Mouse (Mus musculus) myocyte (in vitro differentiated cells): Measurements from ENCODE around the gene Kcnd2. TPM values are rescaled to one million over a fixed set of nuclear protein-coding genes. Genes with fewer than 3 reads are reported as not detected.

Experiments
- H3K27me3 ChIP-seq: one replicate; pipeline ENCODE4 v1.6.1; 2011; ENCODE audit not compliant: control insufficient read depth, insufficient read depth, insufficient read length
- H3K36me3 ChIP-seq: one replicate; pipeline ENCODE4 v1.6.1; 2011; ENCODE audit not compliant: control insufficient read depth, insufficient read depth
- H3K4me2 ChIP-seq: one replicate; pipeline ENCODE4 v1.6.1; 2011; ENCODE audit warnings: low read depth, control low read depth
- H3K4me3 ChIP-seq: one replicate; pipeline ENCODE4 v1.5.1; 2011; ENCODE audit warnings: mild to moderate bottlenecking, control low read depth, moderate library complexity
- H3K79me2 ChIP-seq: one replicate; pipeline ENCODE4 v1.6.1; 2011; ENCODE audit not compliant: control insufficient read depth, insufficient read depth
- H3ac ChIP-seq: one replicate; pipeline ENCODE4 v1.6.1; 2011; ENCODE audit not compliant: control insufficient read depth, insufficient read length
- CEBPB ChIP-seq: IDR thresholded peaks from 2 replicates; pipeline ENCODE4 v1.6.1; 2011; ENCODE audit warnings: mild to moderate bottlenecking, moderate library complexity; ENCODE audit not compliant: poor library complexity, insufficient read depth, severe bottlenecking
- E2F4 ChIP-seq: IDR thresholded peaks from one replicate; pipeline ENCODE4 v1.6.1; 2011; ENCODE audit warnings: mild to moderate bottlenecking, control low read depth, moderate library complexity; ENCODE audit not compliant: insufficient read depth
- MAX ChIP-seq: IDR thresholded peaks from one replicate; pipeline ENCODE4 v1.6.1; 2011; ENCODE audit warnings: low read depth, mild to moderate bottlenecking, control low read depth
- MYOD1 ChIP-seq, 3 experiments: IDR thresholded peaks; one replicate each; pipeline ENCODE4 v1.6.1; 2011; ENCODE audit warnings: control low read depth in 2 of 3, low read depth in 2 of 3, mild to moderate bottlenecking in 2 of 3, moderate library complexity in 1 of 3; ENCODE audit not compliant: insufficient read length in 2 of 3, control insufficient read depth in 1 of 3
- MYOG ChIP-seq, 3 experiments: IDR thresholded peaks; one replicate each; pipeline ENCODE4 v1.6.1; 2011; ENCODE audit warnings: control low read depth in 2 of 3, low read depth in 2 of 3, mild to moderate bottlenecking in 2 of 3; ENCODE audit not compliant: insufficient read length in 2 of 3, control insufficient read depth in 1 of 3, insufficient read depth in 1 of 3
- POLR2A ChIP-seq: IDR thresholded peaks from one replicate; pipeline ENCODE4 v1.6.1; 2011; ENCODE audit warnings: low read depth, mild to moderate bottlenecking, control low read depth, moderate library complexity; ENCODE audit not compliant: insufficient read length
- POLR2AphosphoS2 ChIP-seq: IDR thresholded peaks from one replicate; pipeline ENCODE4 v1.6.1; 2011; ENCODE audit warnings: low read depth, control low read depth; ENCODE audit not compliant: insufficient read length
- REST ChIP-seq: IDR thresholded peaks from one replicate; pipeline ENCODE4 v1.6.1; 2011; ENCODE audit warnings: mild to moderate bottlenecking, control low read depth, moderate library complexity; ENCODE audit not compliant: insufficient read depth, insufficient read length
- SRF ChIP-seq: IDR thresholded peaks from one replicate; pipeline ENCODE4 v1.6.1; 2011; ENCODE audit warnings: low read depth; ENCODE audit not compliant: control insufficient read depth, insufficient read length
- TCF12 ChIP-seq: IDR thresholded peaks from one replicate; pipeline ENCODE4 v1.6.1; 2011; ENCODE audit warnings: mild to moderate bottlenecking, control low read depth; ENCODE audit not compliant: poor library complexity, insufficient read depth, severe bottlenecking
- TCF3 ChIP-seq: IDR thresholded peaks from one replicate; pipeline ENCODE4 v1.6.1; 2011; ENCODE audit warnings: low read depth, control low read depth; ENCODE audit not compliant: insufficient read length
- USF1 ChIP-seq: IDR thresholded peaks from one replicate; pipeline ENCODE4 v1.6.1; 2011; ENCODE audit warnings: low read depth, mild to moderate bottlenecking, control low read depth, moderate library complexity
- polyA plus RNA-seq: library from polyadenylated mRNA; unstranded; fragments of >200 nt; fragmentation: generic; extraction: Trizol; gene quantifications from one replicate; pipeline ENCODE4 v1.2.1, GENCODE M21; 2012; ENCODE audit warnings: missing spikeins

The Kcnd2 gene
- polyA plus RNA-seq, 1 experiment: not detected

GRCm38 (mm10) chr6:21664638-21665037, 449.3 kb downstream of the Kcnd2 start:
- Histone ChIP-seq H3K36me3 (no peaks in the 10 kb centered on the region), H3ac (no peak overlapping the region), H3K4me3 (no peak overlapping the region), H3K27me3 (no peaks in the 10 kb centered on the region), H3K4me2 (no peak overlapping the region), H3K79me2 (no peaks in the 10 kb centered on the region)
- TF ChIP-seq TCF3 (no peak), E2F4 (no peak), CEBPB (no peak), SRF (no peak), TCF12 (no peak), USF1 (no peak), POLR2AphosphoS2 (no peak)

- H3K27me3 ChIP-seq: no peaks in the 10 kb centered on the region
- no peak overlapping the region for H3K4me3 ChIP-seq
- H3K36me3 ChIP-seq: no peaks in the 10 kb centered on the region
- H3ac ChIP-seq: no peak overlapping the region
- no peak overlapping the region for H3K4me2 ChIP-seq
- TF ChIP-seq POLR2A (no peak), TCF12 (no peak), TCF3 (no peak), E2F4 (no peak), CEBPB (no peak), REST (no peak), SRF (no peak), USF1 (no peak), MYOD1 (IDR thresholded peaks at IDR 0.05; ENCODE audit: control insufficient read depth in 1 of 3, insufficient read length in 2 of 3, low read depth in 2 of 3) (no peak)
- no peaks in the 10 kb centered on the region for H3K79me2 ChIP-seq
These were observed 468.9 kb downstream of the Kcnd2 start for GRCm38 (mm10) chr6:21684252-21684651.

DNA sequence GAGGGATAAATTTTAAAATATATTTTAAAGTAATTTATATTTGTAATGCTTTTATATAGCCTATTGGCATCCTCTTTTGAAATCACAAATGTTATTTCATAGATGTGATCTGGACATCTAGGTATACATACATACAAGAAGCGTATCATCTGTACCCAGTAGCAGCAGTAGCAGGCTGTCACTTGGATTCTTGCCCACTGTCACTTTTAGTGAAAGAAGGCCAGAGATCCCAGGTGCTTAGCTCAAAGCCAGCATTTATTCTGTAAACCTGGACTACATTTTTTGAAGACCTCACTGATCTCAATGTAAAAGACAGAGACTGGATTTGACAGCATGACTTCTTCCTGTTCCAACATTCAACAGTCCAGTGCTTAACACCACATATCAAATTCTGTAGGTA, 471.1 kb downstream of the Kcnd2 start:
- Histone ChIP-seq H3K27me3 (no peaks in the 10 kb centered on the region), H3ac (no peak overlapping the region), H3K79me2 (no peaks in the 10 kb centered on the region), H3K4me3 (no peak overlapping the region), H3K4me2 (no peak overlapping the region), H3K36me3 (no peaks in the 10 kb centered on the region)
- TF ChIP-seq TCF3: no peak
- TF ChIP-seq MYOD1 (IDR thresholded peaks at IDR 0.05; ENCODE audit: control insufficient read depth in 1 of 3, insufficient read length in 2 of 3, low read depth in 2 of 3): no peak
- TF ChIP-seq MAX: no peak

- H3ac ChIP-seq: no peak overlapping the region
- no peaks in the 10 kb centered on the region for H3K36me3 ChIP-seq
- no peaks in the 10 kb centered on the region for H3K27me3 ChIP-seq
- no peak for TF ChIP-seq REST
- no peak for TF ChIP-seq MYOG (IDR thresholded peaks at IDR 0.05; ENCODE audit: control insufficient read depth in 1 of 3, insufficient read depth in 1 of 3, insufficient read length in 2 of 3, low read depth in 2 of 3)
- no peak overlapping the region for H3K4me3 ChIP-seq
- H3K79me2 ChIP-seq: no peaks in the 10 kb centered on the region
- no peak overlapping the region for H3K4me2 ChIP-seq
These were observed 477.6 kb downstream of the Kcnd2 start for GRCm38 (mm10) chr6:21692861-21693350.

DNA sequence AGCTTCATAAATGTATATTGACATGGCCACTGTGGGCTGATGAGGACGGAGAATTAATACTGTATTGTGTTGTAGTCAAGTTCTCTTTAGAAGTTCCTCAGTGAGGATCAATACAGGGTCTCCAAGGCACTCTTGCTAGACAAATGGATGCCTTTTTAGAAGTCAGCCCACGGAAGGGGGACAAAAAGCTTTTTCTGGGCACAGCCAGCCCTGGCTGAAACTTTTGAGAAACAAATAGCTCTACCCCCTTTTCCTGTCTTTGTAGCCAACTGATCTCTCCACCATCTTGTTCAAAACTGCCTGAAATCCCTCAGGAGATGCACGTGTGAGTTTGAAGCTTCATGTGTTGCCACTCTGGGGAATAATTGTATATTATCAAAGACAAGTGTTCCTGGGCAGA, 482.3 kb downstream of the Kcnd2 start:
- Histone ChIP-seq H3K79me2 (no peaks in the 10 kb centered on the region), H3K27me3 (no peaks in the 10 kb centered on the region), H3ac (no peak overlapping the region), H3K4me3 (no peak overlapping the region), H3K4me2 (no peak overlapping the region), H3K36me3 (no peaks in the 10 kb centered on the region)
- no peak for TF ChIP-seq MYOD1 (IDR thresholded peaks at IDR 0.05; ENCODE audit: control insufficient read depth in 1 of 3, insufficient read length in 2 of 3, low read depth in 2 of 3)
- TF ChIP-seq SRF: no peak
- TF ChIP-seq TCF12: no peak
- no peak for TF ChIP-seq POLR2AphosphoS2
- no peak for TF ChIP-seq E2F4
- TF ChIP-seq USF1: no peak
- no peak for TF ChIP-seq MYOG (IDR thresholded peaks at IDR 0.05; ENCODE audit: control insufficient read depth in 1 of 3, insufficient read depth in 1 of 3, insufficient read length in 2 of 3, low read depth in 2 of 3)
- no peak for TF ChIP-seq CEBPB
- no peak for TF ChIP-seq POLR2A
- no peak for TF ChIP-seq TCF3
- no peak for TF ChIP-seq REST
- TF ChIP-seq MAX: no peak
